ENCODE assay signal across 8 mouse cellular contexts in the genomic region with DNA sequence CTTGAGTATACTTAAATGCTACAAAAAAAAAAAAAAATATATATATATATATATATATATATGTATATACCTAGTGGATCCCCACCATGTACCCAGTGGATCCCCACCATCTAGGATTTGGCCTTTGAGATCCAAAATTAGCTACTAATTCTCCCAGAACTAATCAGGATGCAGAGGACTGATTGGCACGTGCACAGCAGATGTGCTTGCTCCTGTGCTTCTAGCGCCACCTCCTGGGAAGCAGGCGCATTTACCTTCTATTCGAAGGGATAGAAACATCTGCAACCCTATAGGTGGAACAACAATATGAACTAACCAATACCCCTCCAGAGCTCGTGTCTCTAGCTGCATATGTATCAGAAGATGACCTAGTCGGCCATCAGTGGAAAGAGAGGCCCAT. TPM values are rescaled to one million over a fixed set of nuclear protein-coding genes. Genes with fewer than 3 reads are reported as not detected.
DNase-seq lines count a peak whose midpoint lies in the region; ATAC-seq and TF ChIP-seq lines count a peak whose summit lies in the region.

No protein-coding gene starts in this region.

- no peak overlapping the region for H3K27ac ChIP-seq in forebrain, embryonic 13.5 days
- no peak overlapping the region for H3K27ac ChIP-seq in heart, postnatal 0 days (ENCODE audit: low read depth)
- H3K27ac ChIP-seq in liver, embryonic 14.5 days = no peak overlapping the region
- no peak overlapping the region for H3K27ac ChIP-seq in neural tube, embryonic 11.5 days (ENCODE audit: low read depth, low read length)

- H3K36me3 ChIP-seq in E14TG2a.4 (ENCODE audit: insufficient read depth, low read length) = no peaks in the 10 kb centered on the region
- no peaks in the 10 kb centered on the region for H3K36me3 ChIP-seq in forebrain, embryonic 13.5 days (ENCODE audit: poor library complexity, severe bottlenecking)
- no peaks in the 10 kb centered on the region for H3K36me3 ChIP-seq in heart, postnatal 0 days (replicated peaks; ENCODE audit: control insufficient read depth, insufficient read depth, low read length)
- H3K36me3 ChIP-seq in liver, embryonic 14.5 days (replicated peaks; ENCODE audit: control insufficient read depth, insufficient read depth, low read depth) = no peaks in the 10 kb centered on the region
- H3K36me3 ChIP-seq in neural tube, embryonic 11.5 days (ENCODE audit: control insufficient read depth, insufficient read depth, low read length) = no peaks in the 10 kb centered on the region

- WGBS in forebrain, embryonic 13.5 days = under 1% methylated on average over 6 of the region's 6 CpGs
- WGBS in heart, postnatal 0 days = 0% methylated on average over 6 of the region's 6 CpGs
- WGBS in liver, embryonic 14.5 days (ENCODE audit: insufficient replicate concordance) = under 1% methylated on average over 6 of the region's 6 CpGs
- 0% methylated on average over 6 of the region's 6 CpGs for WGBS in neural tube, embryonic 11.5 days

- peak; percentile 84 for ATAC-seq in forebrain, embryonic 13.5 days
- peak; percentile 83 for ATAC-seq in heart, postnatal 0 days (ENCODE audit: insufficient read depth, low read depth)
- peak; percentile 77 for ATAC-seq in liver, embryonic 14.5 days (ENCODE audit: insufficient read depth)
- peak; percentile 68 for ATAC-seq in neural tube, embryonic 11.5 days (ENCODE audit: insufficient read depth, low FRiP score, low TSS enrichment)

- no peak for TF ChIP-seq EP300 in heart, postnatal 0 days (IDR thresholded peaks at IDR 0.05; ENCODE audit: low read depth)
- TF ChIP-seq EP300 in liver, embryonic 14.5 days (IDR thresholded peaks at IDR 0.05; ENCODE audit: low read depth) = no peak

- TF ChIP-seq CTCF in E14TG2a.4 (conservative IDR thresholded peaks at IDR 0.05; ENCODE audit: low read length) = peak; percentile 83
- peak; percentile 98 for TF ChIP-seq CTCF in heart, postnatal 0 days (IDR thresholded peaks at IDR 0.05; ENCODE audit: low read depth)
- peak; percentile 93 for TF ChIP-seq CTCF in liver, embryonic 14.5 days (IDR thresholded peaks at IDR 0.05; ENCODE audit: low read depth)

- H3K9ac ChIP-seq in forebrain, embryonic 13.5 days = no peak overlapping the region
- H3K9ac ChIP-seq in heart, postnatal 0 days (replicated peaks; ENCODE audit: low read depth, low read length) = no peak overlapping the region
- no peak overlapping the region for H3K9ac ChIP-seq in liver, embryonic 14.5 days (replicated peaks)
- H3K9ac ChIP-seq in neural tube, embryonic 11.5 days (ENCODE audit: low read length) = no peak overlapping the region

- no peak overlapping the region for H3K4me3 ChIP-seq in E14TG2a.4 (replicated peaks; ENCODE audit: low read length)
- no peak overlapping the region for H3K4me3 ChIP-seq in forebrain, embryonic 13.5 days
- H3K4me3 ChIP-seq in heart, postnatal 0 days (ENCODE audit: low read depth, low read length) = no peak overlapping the region
- H3K4me3 ChIP-seq in liver, embryonic 14.5 days (ENCODE audit: insufficient read depth in 1 of 2, low read depth in 2 of 2, low read length in 2 of 2) = no peak overlapping the region
- no peak overlapping the region for H3K4me3 ChIP-seq in neural tube, embryonic 11.5 days (ENCODE audit: low read depth, low read length)

- no peaks in the 10 kb centered on the region for H3K9me3 ChIP-seq in E14TG2a.4 (ENCODE audit: low read length)
- H3K9me3 ChIP-seq in forebrain, embryonic 13.5 days (replicated peaks) = no peaks in the 10 kb centered on the region
- no peaks in the 10 kb centered on the region for H3K9me3 ChIP-seq in heart, postnatal 0 days (replicated peaks; ENCODE audit: control insufficient read depth, low read length)
- H3K9me3 ChIP-seq in liver, embryonic 14.5 days (ENCODE audit: control insufficient read depth, low read length) = no peaks in the 10 kb centered on the region
- H3K9me3 ChIP-seq in neural tube, embryonic 11.5 days (ENCODE audit: control insufficient read depth, low read length) = no peaks in the 10 kb centered on the region

- H3K4me1 ChIP-seq in E14TG2a.4 (replicated peaks; ENCODE audit: low read depth, low read length) = peaks cover 42% of the 10 kb centered on the region
- no peaks in the 10 kb centered on the region for H3K4me1 ChIP-seq in forebrain, embryonic 13.5 days
- H3K4me1 ChIP-seq in heart, postnatal 0 days (ENCODE audit: control insufficient read depth, insufficient read depth) = no peaks in the 10 kb centered on the region
- H3K4me1 ChIP-seq in liver, embryonic 14.5 days (replicated peaks; ENCODE audit: control insufficient read depth in 2 of 2, insufficient read depth in 2 of 2, low read length in 1 of 2) = no peaks in the 10 kb centered on the region; a peak in 1 of 4 replicates
- no peaks in the 10 kb centered on the region for H3K4me1 ChIP-seq in neural tube, embryonic 11.5 days (ENCODE audit: control insufficient read depth, insufficient read depth, low read length)

- peak; percentile 60 for DNase-seq in c-Kit-positive CD71-positive TER-119-positive erythroid progenitor cells, embryonic 14.5 days (ENCODE audit: low spot score)
- DNase-seq in heart, postnatal 0 days (ENCODE audit: low spot score) = peak; percentile 89
- peak; percentile 82 to 84 for DNase-seq in kidney, postnatal 25 days
- DNase-seq in liver, embryonic 14.5 days (ENCODE audit: low read depth in 3 of 3, low spot score in 3 of 3) = peak; percentile 41 to 50 (median 47)
- peak; percentile 67 for DNase-seq in neural tube, embryonic 11.5 days (ENCODE audit: low spot score)
- DNase-seq in telencephalon, adult 2 months (ENCODE audit: low read depth, low spot score) = peak; percentile 51

- H3K27me3 ChIP-seq in E14TG2a.4 (ENCODE audit: insufficient read depth, low read length) = no peaks in the 10 kb centered on the region
- H3K27me3 ChIP-seq in forebrain, embryonic 13.5 days = no peaks in the 10 kb centered on the region
- H3K27me3 ChIP-seq in heart, postnatal 0 days (ENCODE audit: control insufficient read depth, insufficient read depth, low read length) = no peaks in the 10 kb centered on the region
- H3K27me3 ChIP-seq in liver, embryonic 14.5 days (ENCODE audit: control insufficient read depth, insufficient read depth, low read length) = no peaks in the 10 kb centered on the region
- H3K27me3 ChIP-seq in neural tube, embryonic 11.5 days (ENCODE audit: control insufficient read depth, insufficient read depth, low read length) = no peaks in the 10 kb centered on the region

- H3K4me2 ChIP-seq in forebrain, embryonic 13.5 days = no peak overlapping the region
- H3K4me2 ChIP-seq in heart, postnatal 0 days (ENCODE audit: low read depth, low read length) = no peak overlapping the region
- H3K4me2 ChIP-seq in liver, embryonic 14.5 days (ENCODE audit: low read depth) = no peak overlapping the region
- no peak overlapping the region for H3K4me2 ChIP-seq in neural tube, embryonic 11.5 days (ENCODE audit: low read depth)

RNA-seq across cellular contexts. Expression of a gene that starts 27.1 kb away (rescaled TPM):
- polyA plus RNA-seq in forebrain, embryonic 13.5 days (2015; fragmentation: Nextera tagmentation; extraction: Ambion mirVana) = 747 and 755 TPM in 2 replicates
- 84.3 and 86.2 TPM in 2 replicates for total RNA-seq in heart, postnatal 0 days (2014; rRNA removed; ENCODE audit: low replicate concordance)
- 151 and 154 TPM in 2 replicates for polyA plus RNA-seq in heart, postnatal 0 days (2015; fragmentation: Nextera tagmentation; extraction: Ambion mirVana)
- 89.9 and 146 TPM in 2 replicates for polyA plus RNA-seq in liver, embryonic 14.5 days (2012; rRNA removed)
- polyA plus RNA-seq in liver, embryonic 14.5 days (2014; fragmentation: Nextera tagmentation; extraction: Ambion mirVana) = 264 TPM in 2 replicates
- 761 and 791 TPM in 2 replicates for polyA plus RNA-seq in neural tube, embryonic 11.5 days (2014; fragmentation: Nextera tagmentation; extraction: Ambion mirVana)

RNA-seq across cellular contexts. Expression of a gene that starts 27.3 kb away (rescaled TPM):
- polyA plus RNA-seq in forebrain, embryonic 13.5 days (2015; fragmentation: Nextera tagmentation; extraction: Ambion mirVana) = 0.11 and 0.13 TPM in 2 replicates
- total RNA-seq in heart, postnatal 0 days (2014; rRNA removed; ENCODE audit: low replicate concordance) = 1.0 TPM in 1 of 2 replicates, not detected in the other
- polyA plus RNA-seq in heart, postnatal 0 days (2015; fragmentation: Nextera tagmentation; extraction: Ambion mirVana) = 0.05 and 0.08 TPM in 2 replicates
- polyA plus RNA-seq in liver, embryonic 14.5 days (2012; rRNA removed) = 0.02 and 0.04 TPM in 2 replicates
- 0.13 TPM in 1 of 2 replicates, not detected in the other for polyA plus RNA-seq in liver, embryonic 14.5 days (2014; fragmentation: Nextera tagmentation; extraction: Ambion mirVana)
- polyA plus RNA-seq in neural tube, embryonic 11.5 days (2014; fragmentation: Nextera tagmentation; extraction: Ambion mirVana) = not detected in 2 replicates

RNA-seq across cellular contexts. Expression of a gene that starts 44.3 kb away (rescaled TPM):
- 33.6 and 35.8 TPM in 2 replicates for polyA plus RNA-seq in forebrain, embryonic 13.5 days (2015; fragmentation: Nextera tagmentation; extraction: Ambion mirVana)
- 0.54 and 4.7 TPM in 2 replicates for total RNA-seq in heart, postnatal 0 days (2014; rRNA removed; ENCODE audit: low replicate concordance)
- 13.3 and 14.6 TPM in 2 replicates for polyA plus RNA-seq in heart, postnatal 0 days (2015; fragmentation: Nextera tagmentation; extraction: Ambion mirVana)
- 8.6 and 16.2 TPM in 2 replicates for polyA plus RNA-seq in liver, embryonic 14.5 days (2012; rRNA removed)
- polyA plus RNA-seq in liver, embryonic 14.5 days (2014; fragmentation: Nextera tagmentation; extraction: Ambion mirVana) = 33.6 and 35.7 TPM in 2 replicates
- polyA plus RNA-seq in neural tube, embryonic 11.5 days (2014; fragmentation: Nextera tagmentation; extraction: Ambion mirVana) = 41.0 and 41.2 TPM in 2 replicates

RNA-seq across cellular contexts. Expression of a gene that starts 52.7 kb away (rescaled TPM):
- 3.4 and 4.6 TPM in 2 replicates for polyA plus RNA-seq in forebrain, embryonic 13.5 days (2015; fragmentation: Nextera tagmentation; extraction: Ambion mirVana)
- 15.4 and 19.7 TPM in 2 replicates for total RNA-seq in heart, postnatal 0 days (2014; rRNA removed; ENCODE audit: low replicate concordance)
- polyA plus RNA-seq in heart, postnatal 0 days (2015; fragmentation: Nextera tagmentation; extraction: Ambion mirVana) = 9.6 and 10.7 TPM in 2 replicates
- 14.0 and 15.0 TPM in 2 replicates for polyA plus RNA-seq in liver, embryonic 14.5 days (2012; rRNA removed)
- 22.7 and 25.6 TPM in 2 replicates for polyA plus RNA-seq in liver, embryonic 14.5 days (2014; fragmentation: Nextera tagmentation; extraction: Ambion mirVana)
- 6.8 and 9.8 TPM in 2 replicates for polyA plus RNA-seq in neural tube, embryonic 11.5 days (2014; fragmentation: Nextera tagmentation; extraction: Ambion mirVana)
